Mouse (Mus musculus): ENCODE results near the gene Ptgfrn. TPM values are rescaled to one million over a fixed set of nuclear protein-coding genes. Genes with fewer than 3 reads are reported as not detected.

Gene Ptgfrn
- polyA plus RNA-seq, 1 experiment from 2014 or later = 3.4 TPM

DNA sequence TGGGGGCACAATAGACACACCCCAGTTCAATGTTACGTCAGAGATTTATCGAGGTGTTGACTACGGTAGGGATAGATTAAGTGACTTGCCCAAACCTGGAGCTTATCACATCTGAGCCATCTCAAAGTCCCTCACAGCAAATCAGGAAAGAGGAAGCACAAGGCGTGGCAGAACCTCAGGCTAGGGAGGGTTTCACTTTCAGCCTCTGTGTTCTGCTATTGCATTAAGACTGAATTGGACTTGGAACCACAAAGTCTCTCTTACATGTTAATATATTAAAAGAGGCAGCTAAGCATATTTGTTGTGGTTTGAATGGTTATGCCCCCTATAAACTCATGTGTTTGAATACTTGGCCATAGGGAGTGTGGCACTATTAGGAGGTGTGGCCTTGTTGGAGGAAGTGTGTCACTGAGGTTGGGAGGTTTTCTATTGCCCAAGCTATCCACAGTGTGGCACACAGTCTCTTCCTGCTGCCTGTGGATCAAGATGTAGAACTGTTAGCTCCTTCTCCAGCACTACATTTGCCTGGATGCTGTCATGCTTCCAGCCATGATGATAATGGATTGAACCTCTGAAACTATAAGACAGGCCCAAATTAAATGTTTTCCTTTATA lies 99.4 kb downstream of the Ptgfrn start:
- Histone ChIP-seq H3K9ac (replicated peaks) (no peak overlapping the region), H3K36me3 (no peaks in the 10 kb centered on the region), H3K4me3 (no peak overlapping the region), H3K27ac (replicated peaks) (no peak overlapping the region), H3K4me2 (replicated peaks) (no peak overlapping the region), H3K27me3 (no peaks in the 10 kb centered on the region), H3K4me1 (peaks cover 20% of the 10 kb centered on the region), H3K9me3 (no peaks in the 10 kb centered on the region)
- 91% methylated on average over 4 of the region's 4 CpGs for WGBS
- ATAC-seq (replicated peaks) = no peak

DNA sequence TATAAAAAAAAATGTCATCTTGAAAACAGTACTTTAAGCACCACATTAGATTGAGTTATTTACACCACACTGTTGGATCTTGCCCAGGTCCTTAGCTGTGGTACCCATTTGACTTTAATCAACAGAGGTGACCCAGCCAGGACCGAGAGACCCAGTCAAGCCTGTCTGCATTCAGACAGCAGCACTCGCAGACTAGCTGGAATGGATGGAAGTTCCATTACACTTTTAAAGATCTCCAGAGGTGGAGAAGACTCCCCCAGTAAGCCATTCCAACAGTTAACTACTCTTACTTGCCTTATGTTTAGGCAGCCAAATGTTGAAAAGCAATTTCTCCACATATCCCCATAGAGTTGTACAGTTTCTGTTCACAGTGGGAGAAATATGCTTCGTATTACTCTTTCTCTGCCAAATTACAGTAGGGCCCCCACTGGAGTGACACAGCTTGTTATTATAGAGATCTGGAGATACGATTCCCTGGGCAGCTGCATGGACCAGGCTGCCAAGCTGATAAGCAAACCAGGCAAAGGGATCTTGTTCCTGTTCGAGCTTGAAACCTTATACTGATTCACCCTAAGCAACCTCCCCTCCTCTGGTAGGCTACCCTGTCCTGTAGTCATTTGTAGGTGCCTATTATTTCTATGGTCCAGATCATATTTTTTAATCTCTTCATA lies 102.8 kb downstream of the Ptgfrn start:
- WGBS = 83% methylated on average over 5 of the region's 5 CpGs
- no peak overlapping the region for H3K9ac ChIP-seq (replicated peaks)
- no peak overlapping the region for H3K4me2 ChIP-seq (replicated peaks)
- ATAC-seq (replicated peaks) = no peak
- H3K4me1 ChIP-seq = peaks cover 1% of the 10 kb centered on the region; the same call in 1 of the 2 replicates
- H3K27ac ChIP-seq (replicated peaks) = no peak overlapping the region
- no peaks in the 10 kb centered on the region for H3K27me3 ChIP-seq
- H3K36me3 ChIP-seq = no peaks in the 10 kb centered on the region
- H3K4me3 ChIP-seq = no peak overlapping the region
- H3K9me3 ChIP-seq = no peaks in the 10 kb centered on the region

- no peak for ATAC-seq (replicated peaks)
- Histone ChIP-seq H3K4me2 (replicated peaks) (no peak overlapping the region), H3K27ac (replicated peaks) (no peak overlapping the region), H3K4me3 (no peak overlapping the region), H3K27me3 (no peaks in the 10 kb centered on the region), H3K9ac (replicated peaks) (no peak overlapping the region), H3K9me3 (no peaks in the 10 kb centered on the region), H3K4me1 (no peaks in the 10 kb centered on the region), H3K36me3 (no peaks in the 10 kb centered on the region)
- WGBS = 70% methylated on average over 6 of the region's 6 CpGs
Observed at GRCm38 (mm10) chr3:101005392-101005791, 104.7 kb downstream of the Ptgfrn start.

DNA sequence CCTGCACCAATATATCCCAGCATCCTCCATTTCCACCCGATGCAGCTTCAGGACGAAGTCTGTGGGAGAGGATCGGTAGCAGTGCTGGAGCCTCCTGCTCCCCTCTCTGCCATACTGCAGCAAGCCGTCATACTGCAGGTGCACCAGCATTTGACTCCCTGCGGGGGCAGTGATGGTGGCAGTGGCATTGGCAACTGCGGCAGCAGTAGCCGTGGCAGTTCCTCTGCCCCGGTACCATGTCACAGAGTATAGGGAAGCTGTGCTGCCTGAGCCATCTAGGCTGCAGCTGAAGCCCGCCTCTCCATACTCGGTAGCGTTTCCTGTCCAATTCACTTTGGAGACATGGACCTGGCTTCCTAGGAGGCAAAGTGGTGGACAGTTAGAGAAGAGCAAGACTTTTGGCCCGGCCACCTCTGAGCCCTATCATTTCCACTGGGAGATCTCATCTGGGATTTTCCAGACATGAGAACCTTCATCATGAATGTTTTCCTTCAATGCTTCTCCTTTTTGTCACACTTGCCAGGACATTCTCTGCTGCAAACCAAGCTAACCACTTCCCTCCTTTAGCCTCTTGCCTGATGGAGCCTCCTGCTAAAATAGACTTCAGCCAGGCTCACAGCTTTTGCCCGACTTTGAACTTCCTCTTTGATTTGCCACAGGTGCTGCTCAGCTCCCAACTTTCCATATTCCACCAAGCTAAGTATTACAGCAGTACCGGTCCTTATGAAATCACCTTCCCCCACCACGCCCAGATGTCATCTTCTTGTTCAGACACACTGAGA lies 106.3 kb downstream of the Ptgfrn start:
- H3K4me1 ChIP-seq = no peaks in the 10 kb centered on the region
- H3K27me3 ChIP-seq = no peaks in the 10 kb centered on the region
- H3K4me3 ChIP-seq = no peak overlapping the region
- WGBS = 87% methylated on average over 15 of the region's 15 CpGs
- H3K9ac ChIP-seq (replicated peaks) = no peak overlapping the region
- no peak overlapping the region for H3K4me2 ChIP-seq (replicated peaks)
- no peaks in the 10 kb centered on the region for H3K36me3 ChIP-seq
- no peak overlapping the region for H3K27ac ChIP-seq (replicated peaks)
- no peaks in the 10 kb centered on the region for H3K9me3 ChIP-seq
- no peak for ATAC-seq (replicated peaks)

GRCm38 (mm10) chr3:100999732-101000131 lies 110.3 kb downstream of the Ptgfrn start:
- WGBS = 25% methylated on average over 2 of the region's 2 CpGs
- H3K27me3 ChIP-seq = no peaks in the 10 kb centered on the region
- H3K9me3 ChIP-seq = no peaks in the 10 kb centered on the region
- no peaks in the 10 kb centered on the region for H3K36me3 ChIP-seq
- no peaks in the 10 kb centered on the region for H3K4me1 ChIP-seq
- H3K9ac ChIP-seq (replicated peaks) = no peak overlapping the region
- no peak overlapping the region for H3K27ac ChIP-seq (replicated peaks)
- H3K4me3 ChIP-seq = no peak overlapping the region
- ATAC-seq (replicated peaks) = no peak
- H3K4me2 ChIP-seq (replicated peaks) = no peak overlapping the region

DNA sequence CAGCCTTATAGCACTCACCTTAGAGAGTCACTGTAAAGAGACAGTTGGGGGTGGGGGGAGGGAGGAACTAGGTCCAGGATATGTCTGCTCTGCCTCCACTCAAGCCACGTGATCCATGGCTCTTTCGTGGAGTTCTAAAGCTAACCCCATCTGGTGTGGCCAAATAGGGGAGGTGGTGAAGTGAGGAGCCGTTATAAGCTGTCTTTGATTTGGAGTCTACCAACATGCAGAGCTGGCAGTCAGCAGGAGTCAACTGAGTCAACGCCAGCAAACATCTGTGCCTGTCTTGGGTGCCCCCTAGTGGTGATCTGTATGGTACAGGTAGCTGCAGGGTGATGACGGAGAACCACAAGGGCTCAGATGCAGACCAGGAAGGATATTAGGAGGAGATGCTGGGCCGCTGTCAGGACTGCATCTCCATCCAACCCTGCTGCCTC lies 111.2 kb downstream of the Ptgfrn start:
- H3K36me3 ChIP-seq = no peaks in the 10 kb centered on the region
- peak; percentile 50; the same call in 1 of the 2 replicates for ATAC-seq (replicated peaks)
- no peaks in the 10 kb centered on the region for H3K27me3 ChIP-seq
- 19% methylated on average over 6 of the region's 6 CpGs for WGBS
- H3K4me3 ChIP-seq = no peak overlapping the region
- H3K27ac ChIP-seq (replicated peaks) = no peak overlapping the region
- H3K4me1 ChIP-seq = no peaks in the 10 kb centered on the region
- no peak overlapping the region for H3K4me2 ChIP-seq (replicated peaks)
- H3K9ac ChIP-seq (replicated peaks) = no peak overlapping the region
- H3K9me3 ChIP-seq = no peaks in the 10 kb centered on the region

GRCm38 (mm10) chr3:100997785-100998570 lies 112.1 kb downstream of the Ptgfrn start:
- no peak overlapping the region for H3K9ac ChIP-seq (replicated peaks)
- WGBS = 72% methylated on average over 10 of the region's 10 CpGs
- H3K4me1 ChIP-seq = no peaks in the 10 kb centered on the region
- no peaks in the 10 kb centered on the region for H3K27me3 ChIP-seq
- H3K9me3 ChIP-seq = no peaks in the 10 kb centered on the region
- no peak for ATAC-seq (replicated peaks)
- H3K27ac ChIP-seq (replicated peaks) = no peak overlapping the region
- no peaks in the 10 kb centered on the region for H3K36me3 ChIP-seq
- H3K4me3 ChIP-seq = no peak overlapping the region
- no peak overlapping the region for H3K4me2 ChIP-seq (replicated peaks)

DNA sequence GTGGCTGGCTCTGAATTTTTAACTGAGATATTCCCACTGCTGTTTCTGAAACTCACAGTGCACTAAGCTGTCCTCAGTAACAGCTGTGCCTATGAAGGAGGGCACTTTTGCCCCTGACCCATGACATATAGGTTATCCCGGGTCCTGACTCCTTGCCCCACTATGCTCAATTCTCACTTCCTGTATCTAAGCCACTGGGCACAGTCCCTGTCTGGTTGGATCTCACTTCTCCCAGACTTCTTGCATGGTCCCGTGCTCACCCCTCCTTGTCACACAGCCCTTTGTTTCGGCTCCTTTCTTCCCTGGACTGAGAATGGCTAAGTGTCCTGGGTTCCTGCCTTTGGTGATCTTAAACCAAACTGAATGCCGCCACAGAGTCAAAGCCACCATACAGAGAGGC lies 115.8 kb downstream of the Ptgfrn start:
- WGBS = 60% methylated on average over 4 of the region's 4 CpGs
- Histone ChIP-seq H3K4me2 (replicated peaks) (no peak overlapping the region), H3K27ac (replicated peaks) (no peak overlapping the region), H3K4me3 (no peak overlapping the region), H3K27me3 (no peaks in the 10 kb centered on the region), H3K9ac (replicated peaks) (no peak overlapping the region), H3K9me3 (no peaks in the 10 kb centered on the region), H3K4me1 (no peaks in the 10 kb centered on the region), H3K36me3 (no peaks in the 10 kb centered on the region)
- no peak for ATAC-seq (replicated peaks)

DNA sequence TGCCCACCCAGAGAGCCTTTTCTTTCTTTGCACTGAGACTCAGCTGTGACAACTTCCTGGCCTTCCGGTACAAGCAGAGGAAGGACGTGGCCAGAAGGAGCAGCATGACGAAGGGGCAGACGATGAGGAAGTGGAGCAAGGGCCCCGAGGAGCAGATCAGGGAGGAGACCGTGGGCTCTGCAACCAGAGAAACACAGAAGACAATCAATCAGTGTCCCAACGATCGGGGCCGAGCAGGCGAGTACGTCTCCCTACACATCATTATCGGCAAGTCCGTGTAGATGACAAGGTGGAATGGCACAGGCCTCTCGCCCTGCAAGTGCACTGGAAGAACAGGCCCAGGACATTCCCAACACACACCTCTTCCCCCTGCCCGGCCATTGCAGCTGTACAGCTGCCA lies 116.4 kb downstream of the Ptgfrn start:
- Histone ChIP-seq H3K9ac (replicated peaks) (no peak overlapping the region), H3K4me3 (no peak overlapping the region), H3K4me2 (replicated peaks) (no peak overlapping the region), H3K9me3 (no peaks in the 10 kb centered on the region), H3K27me3 (no peaks in the 10 kb centered on the region), H3K27ac (replicated peaks) (no peak overlapping the region), H3K36me3 (no peaks in the 10 kb centered on the region), H3K4me1 (no peaks in the 10 kb centered on the region)
- 89% methylated on average over 15 of the region's 15 CpGs for WGBS
- no peak for ATAC-seq (replicated peaks)

- no peak overlapping the region for H3K4me2 ChIP-seq (replicated peaks)
- no peaks in the 10 kb centered on the region for H3K27me3 ChIP-seq
- H3K4me1 ChIP-seq = no peaks in the 10 kb centered on the region
- no peak overlapping the region for H3K27ac ChIP-seq (replicated peaks)
- no peak overlapping the region for H3K9ac ChIP-seq (replicated peaks)
- no peaks in the 10 kb centered on the region for H3K36me3 ChIP-seq
- no peak overlapping the region for H3K4me3 ChIP-seq
- no peak for ATAC-seq (replicated peaks)
- 87% methylated on average over 7 of the region's 7 CpGs for WGBS
- no peaks in the 10 kb centered on the region for H3K9me3 ChIP-seq
Observed at GRCm38 (mm10) chr3:100993158-100993557, 116.9 kb downstream of the Ptgfrn start.
